Mouse (Mus musculus): Measurements from ENCODE around the gene Pid1.

Pid1 gene

DNA sequence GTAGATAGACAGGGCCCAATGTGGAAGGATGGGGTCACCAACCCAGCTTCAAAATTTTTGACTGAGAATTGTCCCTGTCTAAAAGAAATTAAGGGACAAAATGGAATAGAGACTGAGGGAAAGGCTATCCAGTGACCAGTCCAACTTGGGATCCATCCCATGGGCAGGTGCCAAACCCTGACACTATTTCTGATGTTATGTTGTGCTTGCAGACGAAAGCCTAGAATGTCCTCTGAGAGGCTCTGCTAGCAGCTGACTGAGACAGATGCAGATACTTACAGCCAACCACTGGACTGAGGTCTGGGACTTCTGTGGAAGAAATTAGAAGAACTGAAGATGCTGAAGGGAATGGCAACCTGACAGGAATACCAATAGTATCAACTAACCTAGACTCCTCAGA, 338.2 kb downstream of the Pid1 start:
- DNase-seq (ENCODE audit: low spot score): no peak

DNA sequence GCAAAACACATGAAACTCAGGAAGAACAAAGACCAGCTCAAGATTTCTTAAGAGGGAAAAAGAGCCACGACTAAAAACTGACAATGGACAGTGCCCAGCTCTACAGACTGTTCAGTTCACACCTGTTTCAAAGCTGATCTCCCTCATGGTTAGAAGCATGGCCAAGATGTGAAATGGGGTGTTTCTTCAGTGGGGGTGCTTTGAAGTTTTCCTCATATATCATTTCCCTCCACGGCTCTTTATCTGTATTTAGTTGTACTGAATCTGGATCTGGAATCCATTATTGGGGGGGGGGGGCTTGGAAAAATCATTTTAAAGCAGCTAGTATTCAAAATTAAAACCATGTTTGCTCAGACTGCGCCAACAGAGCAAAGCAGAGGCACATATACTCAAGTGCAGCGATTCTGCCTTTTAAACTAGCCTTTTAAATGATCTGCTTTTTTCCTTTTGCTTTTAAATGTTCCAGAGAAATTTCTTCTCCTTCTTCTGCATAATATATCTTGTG, 351.1 kb downstream of the Pid1 start:
- no peak for DNase-seq (ENCODE audit: low spot score)

DNA sequence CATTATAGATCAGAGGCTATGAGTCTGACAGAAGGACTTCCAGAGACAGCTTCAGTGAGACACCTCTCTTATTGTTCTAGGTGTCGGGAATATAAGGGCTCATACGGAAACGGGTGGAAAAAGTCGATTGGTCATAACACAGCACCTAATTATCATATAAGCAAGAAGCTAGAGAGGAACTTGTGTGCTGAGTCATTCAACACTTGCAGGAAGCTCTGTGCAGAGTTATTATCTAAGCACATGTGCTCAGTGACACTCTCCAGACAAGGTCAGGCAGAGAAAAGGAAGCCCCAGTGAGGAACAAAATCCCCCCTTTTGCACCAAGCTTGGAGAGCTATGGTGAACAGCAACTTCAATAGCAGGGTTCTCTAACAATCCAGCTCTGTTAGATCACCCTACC, 361.4 kb downstream of the Pid1 start:
- no peak for DNase-seq (ENCODE audit: low spot score)

Measured in testis, postnatal 10 days (tissue).